Mouse (Mus musculus) CH12.LX (cell line): ENCODE measurements around the gene Apba3.

ENCODE experiments used
- BHLHE40 ChIP-seq: IDR thresholded peaks from 2 replicates; pipeline ENCODE4 v1.6.1; 2011; ENCODE audit warnings: mild to moderate bottlenecking, low read depth, low read length, improper control_type of control experiment
- CTCF ChIP-seq, 2 experiments: IDR thresholded peaks in 1 of 2; conservative IDR thresholded peaks in 1 of 2; 2 replicates each; pipeline ENCODE4 v1.5.1; 2011 to 2012; ENCODE audit warnings: low read depth in 2 of 2, low read length in 2 of 2, improper control_type of control experiment in 1 of 2, inconsistent platforms in 1 of 2, mild to moderate bottlenecking in 1 of 2, moderate library complexity in 1 of 2
- EP300 ChIP-seq: IDR thresholded peaks from 2 replicates; pipeline ENCODE4 v1.6.1; 2011; ENCODE audit warnings: low read length, improper control_type of control experiment
- MXI1 ChIP-seq: IDR thresholded peaks from 2 replicates; pipeline ENCODE4 v1.6.1; 2011; ENCODE audit warnings: mild to moderate bottlenecking, low read depth, low read length, improper control_type of control experiment
- PAX5 ChIP-seq: IDR thresholded peaks from 2 replicates; pipeline ENCODE4 v1.6.1; 2012; ENCODE audit warnings: low read length, inconsistent platforms, mixed read lengths
- ZMIZ1 ChIP-seq: IDR thresholded peaks from 2 replicates; pipeline ENCODE4 v1.6.1; 2012; ENCODE audit warnings: low read depth, mild to moderate bottlenecking, inconsistent platforms, low read length, improper control_type of control experiment

GRCm38 (mm10) chr10:81286586-81286985 is 19.8 kb downstream of the Apba3 start:
- TF ChIP-seq BHLHE40 = no peak
- TF ChIP-seq MXI1 = no peak
- TF ChIP-seq CTCF (conservative IDR thresholded peaks at IDR 0.05 in 1 of 2, IDR thresholded peaks at IDR 0.05 in 1 of 2; ENCODE audit: low read depth in 2 of 2, low read length in 2 of 2) = no peak
- TF ChIP-seq PAX5 = no peak
- TF ChIP-seq EP300 = no peak
- no peak for TF ChIP-seq ZMIZ1
